Mouse (Mus musculus) lung, postnatal 0 days (tissue): Measurements from ENCODE around the gene Gm14410. TPM values are rescaled to one million over a fixed set of nuclear protein-coding genes. Genes with fewer than 3 reads are reported as not detected.
"Not testable (repeated sequence)": the region's sequence is repeated elsewhere in the genome, so short reads cannot be mapped to it uniquely, and the experiment has no call there.

ENCODE experiments used
- ATAC-seq: fragments of 200-750 bp; cut with Nextera tagmentation; 2 replicates; pipeline ENCODE4 v1.8.0; 2017; ENCODE audit warnings: moderate library complexity
- DNase-seq: peaks from one replicate; pipeline ENCODE4 v3.0.0-alpha.2; 2016; ENCODE audit warnings: low spot score
- H3K27ac ChIP-seq: fragments of 300-500 bp; sonication (generic); 2 replicates; pipeline ENCODE4 v1.5.1; 2014; ENCODE audit warnings: antibody characterized with exemption, mild to moderate bottlenecking, low read length, mixed read lengths
- H3K27me3 ChIP-seq: fragments of 300-500 bp; sonication (generic); replicated peaks from 2 replicates; pipeline ENCODE4 v1.6.1; 2014; ENCODE audit warnings: low read length, mixed read lengths; ENCODE audit not compliant: insufficient read depth
- H3K36me3 ChIP-seq: fragments of 300-500 bp; sonication (generic); 2 replicates; pipeline ENCODE4 v1.6.1; 2014; ENCODE audit warnings: low read length, mixed read lengths; ENCODE audit not compliant: insufficient read depth
- H3K4me1 ChIP-seq: fragments of 300-500 bp; sonication (generic); 2 replicates; pipeline ENCODE4 v1.6.1; 2014; ENCODE audit warnings: antibody characterized with exemption, low read depth, low read length, mixed read lengths; ENCODE audit not compliant: insufficient read depth
- H3K4me2 ChIP-seq: fragments of 300-500 bp; sonication (generic); replicated peaks from 2 replicates; pipeline ENCODE4 v1.6.1; 2014; ENCODE audit warnings: low read depth, mild to moderate bottlenecking, low read length, moderate library complexity, mixed read lengths
- H3K4me3 ChIP-seq: fragments of 300-500 bp; sonication (generic); 2 replicates; pipeline ENCODE4 v1.5.1; 2014; ENCODE audit warnings: low read depth, low read length
- H3K9ac ChIP-seq: fragments of 300-500 bp; sonication (generic); replicated peaks from 2 replicates; pipeline ENCODE4 v1.6.1; 2014; ENCODE audit warnings: low read depth, mild to moderate bottlenecking
- H3K9me3 ChIP-seq: fragments of 300-500 bp; sonication (generic); 2 replicates; pipeline ENCODE4 v1.6.1; 2016; ENCODE audit warnings: low read length, mixed read lengths
- WGBS: fragments of 180-500 bp; shearing (Covaris S2); extraction: QIAGEN DNeasy Blood & Tissue Kit; methylation state at CpG from one replicate; pipeline ENCODE4 v1.1.7; 2014; 5-methylcytosine and 5-hydroxymethylcytosine counted together
- polyA plus RNA-seq: library from polyadenylated mRNA; unstranded; fragments of >200 nt; fragmentation: Nextera tagmentation; extraction: Ambion mirVana; gene quantifications from 2 replicates; pipeline ENCODE4 v1.2.1, GENCODE M21; 2015

Gene Gm14410
- 24.3 and 27.6 TPM in 2 replicates for polyA plus RNA-seq

- not testable (repeated sequence) for H3K27me3 ChIP-seq, H3K4me2 ChIP-seq, H3K9ac ChIP-seq, H3K4me1 ChIP-seq, DNase-seq, H3K9me3 ChIP-seq, H3K27ac ChIP-seq, H3K36me3 ChIP-seq, ATAC-seq
- H3K4me3 ChIP-seq, result peak within 1 kb of the TSS; percentile 28
- WGBS, result 4% methylated on average over 4 of the region's 6 CpGs
These were observed at the start of gene Gm14410 for GRCm38 (mm10) chr2:177206341-177206740. Gene Gm14410, minus strand, starts transcription at chr2:177206421.

GRCm38 (mm10) chr2:177247449-177247848, 41.2 kb upstream of the Gm14410 start:
- ATAC-seq, DNase-seq, H3K4me2 ChIP-seq, H3K4me3 ChIP-seq, H3K27me3 ChIP-seq, H3K9ac ChIP-seq, H3K36me3 ChIP-seq, H3K27ac ChIP-seq, H3K4me1 ChIP-seq, H3K9me3 ChIP-seq: not testable (repeated sequence)
- 77% methylated on average over 2 of the region's 2 CpGs for WGBS

- not testable (repeated sequence) for H3K27me3 ChIP-seq, ATAC-seq, DNase-seq, H3K27ac ChIP-seq, H3K4me1 ChIP-seq, H3K9ac ChIP-seq, H3K36me3 ChIP-seq, H3K4me2 ChIP-seq, H3K4me3 ChIP-seq, H3K9me3 ChIP-seq
- WGBS, result 59% methylated on average over 2 of the region's 2 CpGs
These were observed 24.2 kb upstream of the Gm14410 start for GRCm38 (mm10) chr2:177230461-177230860.

GRCm38 (mm10) chr2:177172749-177173148, 33.5 kb downstream of the Gm14410 start:
- not testable (repeated sequence) for H3K4me1 ChIP-seq, H3K4me2 ChIP-seq, H3K4me3 ChIP-seq, ATAC-seq, H3K27me3 ChIP-seq, H3K9ac ChIP-seq, H3K9me3 ChIP-seq, H3K36me3 ChIP-seq, H3K27ac ChIP-seq, DNase-seq
- 81% methylated on average over 4 of the region's 5 CpGs for WGBS

Other genes starting within 250 kb of the Gm14410 start
- 7.8 and 8.6 TPM in 2 replicates for gene Gm14419, start 205.5 kb downstream of the Gm14410 start, polyA plus RNA-seq
- not detected in 2 replicates for gene Gm14401, start 132.1 kb downstream of the Gm14410 start, polyA plus RNA-seq
- gene Gm14409, start 60.6 kb upstream of the Gm14410 start, polyA plus RNA-seq, result not detected in 2 replicates
- gene Gm14412, start 117.9 kb upstream of the Gm14410 start, polyA plus RNA-seq, result 0.07 and 0.14 TPM in 2 replicates
- gene Gm14418, start 191.9 kb upstream of the Gm14410 start, polyA plus RNA-seq, result 11.0 and 12.7 TPM in 2 replicates